Mouse (Mus musculus) gonadal fat pad, adult 2 months (tissue): ENCODE data around the gene Mageb4. TPM values are rescaled to one million over a fixed set of nuclear protein-coding genes. Genes with fewer than 3 reads are reported as not detected.
"Not testable (repeated sequence)": the region's sequence is repeated elsewhere in the genome, so short reads cannot be mapped to it uniquely, and the experiment has no call there.

ENCODE experiments used
- DNase-seq: peaks from one replicate; pipeline ENCODE4 v3.0.0-alpha.2; 2012; ENCODE audit warnings: low read depth
- polyA plus RNA-seq: library from polyadenylated mRNA; depleted of rRNA; stranded (reverse); fragments of >200 nt; gene quantifications from 2 replicates; pipeline ENCODE4 v1.2.3, GENCODE M21; 2012; rRNA removed

Gene Mageb4
- polyA plus RNA-seq, result not detected in 2 replicates

DNA sequence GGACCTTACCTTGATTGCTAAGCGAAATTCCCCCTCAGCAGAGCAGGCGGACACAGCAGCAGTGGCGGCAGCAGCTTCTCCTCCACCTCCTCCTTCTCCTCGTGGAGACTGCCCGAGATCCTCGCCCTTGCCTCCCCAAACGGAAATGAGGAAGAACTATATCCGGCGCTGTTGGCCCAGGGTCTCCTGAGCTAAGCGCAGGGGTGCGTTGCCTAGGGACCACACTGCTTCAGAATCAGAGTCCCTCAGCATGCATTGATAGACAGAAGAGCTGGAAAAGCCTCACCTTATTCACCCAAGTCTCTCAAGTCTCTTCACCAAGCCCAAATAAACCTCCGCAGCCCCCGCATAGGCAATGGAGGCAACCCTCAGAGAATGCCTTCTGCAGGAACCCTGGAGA, at the start of gene Mageb4:
Gene Mageb4 (minus strand): TSS at position 101 of the 400 bp plus-strand sequence.
- not testable (repeated sequence) for DNase-seq

DNA sequence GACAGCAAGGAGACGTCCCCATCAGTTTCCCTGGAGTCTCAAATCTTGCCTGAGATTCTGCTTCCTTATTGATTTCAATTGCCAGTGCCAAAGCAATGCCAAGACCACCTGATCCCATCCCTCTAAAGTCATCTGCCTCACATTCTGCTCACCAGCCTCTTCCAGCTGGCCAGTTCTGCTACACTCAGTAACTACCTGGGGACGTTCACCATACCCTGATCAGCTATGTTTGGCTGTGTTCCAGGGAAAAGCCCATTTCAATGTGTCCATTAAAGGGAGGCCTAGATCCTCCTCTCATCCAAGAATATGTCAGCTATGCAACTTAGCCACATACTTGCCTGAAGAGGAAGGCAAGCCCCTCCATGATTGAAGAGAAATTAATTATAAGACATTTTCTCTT, 20.3 kb downstream of the Mageb4 start:
- DNase-seq, result not testable (repeated sequence)

DNA sequence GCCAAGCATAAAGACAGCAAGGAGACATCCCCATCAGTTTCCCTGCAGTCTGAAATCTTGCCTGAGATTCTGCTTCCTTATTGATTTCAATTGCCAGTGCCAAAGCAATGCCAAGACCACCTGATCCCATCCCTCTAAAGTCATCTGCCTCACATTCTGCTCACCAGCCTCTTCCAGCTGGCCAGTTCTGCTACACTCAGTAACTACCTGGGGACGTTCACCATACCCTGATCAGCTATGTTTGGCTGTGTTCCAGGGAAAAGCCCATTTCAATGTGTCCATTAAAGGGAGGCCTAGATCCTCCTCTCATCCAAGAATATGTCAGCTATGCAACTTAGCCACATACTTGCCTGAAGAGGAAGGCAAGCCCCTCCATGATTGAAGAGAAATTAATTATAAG, 58.9 kb downstream of the Mageb4 start:
- not testable (repeated sequence) for DNase-seq

DNA sequence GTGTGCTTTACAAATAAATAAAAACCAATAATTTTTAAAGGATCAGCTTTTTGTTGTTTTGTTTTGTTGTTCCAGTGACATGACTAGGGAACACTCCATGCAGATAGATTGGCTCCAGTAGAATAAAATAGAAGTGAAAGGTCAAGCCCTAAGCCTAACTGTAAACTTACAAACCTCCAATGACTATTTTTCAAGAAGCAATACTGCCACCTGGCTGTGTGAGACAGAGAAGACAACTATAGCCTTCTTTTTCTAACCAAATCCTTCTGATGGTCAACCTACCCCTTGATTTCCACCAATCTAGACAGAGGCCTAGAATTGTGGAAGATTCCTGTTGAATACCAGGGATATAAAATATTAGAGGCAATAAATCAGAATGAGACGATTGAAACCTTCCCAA, 67.6 kb downstream of the Mageb4 start:
- no peak for DNase-seq

Other genes with a start within 250 kb of the Mageb4 start
- gene Nr0b1, start 113.3 kb downstream of the Mageb4 start, polyA plus RNA-seq, result 0.10 TPM in 1 of 2 replicates, not detected in the other